In genomic region chr14:55824481-55825215, GRCm38 (mm10) we compare ENCODE assay signal across 7 mouse cellular contexts. TPM values are rescaled to one million over a fixed set of nuclear protein-coding genes. Genes with fewer than 3 reads are reported as not detected.
DNase-seq lines count a peak whose midpoint lies in the region; ATAC-seq and TF ChIP-seq lines count a peak whose summit lies in the region.

No protein-coding gene starts in this region.

- peak; percentile 65 for DNase-seq in adrenal gland, postnatal 10 days
- peak; percentile 75 for DNase-seq in forelimb bud, embryonic 11.5 days (ENCODE audit: low read depth, low spot score)
- DNase-seq in retina, embryonic 14.5 days (ENCODE audit: low spot score) = peak; percentile 69
- no peak for DNase-seq in layer of hippocampus, postnatal 36 days

- peaks cover 6% of the 10 kb centered on the region for H3K4me1 ChIP-seq in ES-Bruce4 (ENCODE audit: control insufficient read depth, insufficient read depth, low read length)
- peaks cover 41% of the 10 kb centered on the region for H3K4me1 ChIP-seq in hindbrain, embryonic 15.5 days (replicated peaks)
- H3K4me1 ChIP-seq in liver, embryonic 16.5 days (ENCODE audit: control insufficient read depth, low read depth, low read length) = peaks cover 12% of the 10 kb centered on the region

- TF ChIP-seq EP300 in ES-Bruce4 (IDR thresholded peaks at IDR 0.05; ENCODE audit: insufficient read depth, low read depth, low read length) = no peak

- peaks cover 2% of the 10 kb centered on the region; the same call in 1 of the 2 replicates for H3K36me3 ChIP-seq in ES-Bruce4 (ENCODE audit: control insufficient read depth, insufficient read depth, low read length, poor library complexity, severe bottlenecking)
- H3K36me3 ChIP-seq in hindbrain, embryonic 15.5 days = no peaks in the 10 kb centered on the region
- H3K36me3 ChIP-seq in liver, embryonic 16.5 days (ENCODE audit: control insufficient read depth, insufficient read depth) = no peaks in the 10 kb centered on the region

- H3K27ac ChIP-seq in ES-Bruce4 (ENCODE audit: insufficient read depth, low read length) = peak overlapping the region; percentile 64
- H3K27ac ChIP-seq in hindbrain, embryonic 15.5 days (replicated peaks) = peak overlapping the region; percentile 81
- H3K27ac ChIP-seq in liver, embryonic 16.5 days (ENCODE audit: low read length) = no peak overlapping the region

- H3K4me3 ChIP-seq in ES-Bruce4 (ENCODE audit: low read depth, low read length) = peak overlapping the region; percentile 87
- peak overlapping the region; percentile 57 for H3K4me3 ChIP-seq in hindbrain, embryonic 15.5 days
- peak overlapping the region; percentile 36 for H3K4me3 ChIP-seq in liver, embryonic 16.5 days (ENCODE audit: low read depth, low read length)

- peak overlapping the region; percentile 91 for H3K4me2 ChIP-seq in hindbrain, embryonic 15.5 days
- H3K4me2 ChIP-seq in liver, embryonic 16.5 days (ENCODE audit: low read depth, low read length) = peak overlapping the region; percentile 30; the same call in 1 of the 2 replicates

- WGBS in hindbrain, embryonic 15.5 days = under 1% methylated on average over 30 of the region's 32 CpGs
- WGBS in liver, embryonic 16.5 days (ENCODE audit: insufficient replicate concordance) = 6% methylated on average over 32 of the region's 32 CpGs

- H3K9ac ChIP-seq in ES-Bruce4 (ENCODE audit: low read depth, poor library complexity, severe bottlenecking) = peak overlapping the region; percentile 97
- H3K9ac ChIP-seq in hindbrain, embryonic 15.5 days = peak overlapping the region; percentile 46
- no peak overlapping the region for H3K9ac ChIP-seq in liver, embryonic 16.5 days (ENCODE audit: low read depth, low read length)

- TF ChIP-seq CTCF in ES-Bruce4 (IDR thresholded peaks at IDR 0.05; ENCODE audit: low read depth, low read length) = no peak

- H3K27me3 ChIP-seq in ES-Bruce4 (ENCODE audit: control insufficient read depth, insufficient read depth, low read length, poor library complexity, severe bottlenecking) = no peaks in the 10 kb centered on the region
- H3K27me3 ChIP-seq in hindbrain, embryonic 15.5 days = peaks cover 21% of the 10 kb centered on the region
- peaks cover 56% of the 10 kb centered on the region for H3K27me3 ChIP-seq in liver, embryonic 16.5 days (ENCODE audit: control insufficient read depth, insufficient read depth, low read depth, low read length)

- no peak for ATAC-seq in hindbrain, embryonic 15.5 days (ENCODE audit: low FRiP score, low read depth)
- no peak for ATAC-seq in liver, embryonic 16.5 days (ENCODE audit: low read depth)

- H3K9me3 ChIP-seq in ES-Bruce4 (replicated peaks; ENCODE audit: control insufficient read depth, insufficient read depth, low read length, poor library complexity, severe bottlenecking) = no peaks in the 10 kb centered on the region
- H3K9me3 ChIP-seq in hindbrain, embryonic 15.5 days = no peaks in the 10 kb centered on the region
- no peaks in the 10 kb centered on the region for H3K9me3 ChIP-seq in liver, embryonic 16.5 days (replicated peaks; ENCODE audit: control insufficient read depth, low read length)

- no peak for TF ChIP-seq POLR2A in ES-Bruce4 (IDR thresholded peaks at IDR 0.05; ENCODE audit: insufficient read depth, low read length)

RNA-seq across cellular contexts. Expression of gene Nfatc4, which starts 1.7 kb away (rescaled TPM):
- polyA plus RNA-seq in ES-Bruce4 (2011; ENCODE audit: insufficient read depth, insufficient read length, low read depth, missing spikeins) = 57.0 and 57.7 TPM in 2 replicates
- total RNA-seq in adrenal gland, postnatal 10 days (2021) = 10 to 100 TPM; 23.5 to 28.2 TPM
- polyA plus RNA-seq in hindbrain, embryonic 15.5 days (2015; fragmentation: Nextera tagmentation; extraction: Ambion mirVana) = 10.3 and 10.9 TPM in 2 replicates
- 0.71 TPM in 2 replicates for polyA plus RNA-seq in liver, embryonic 16.5 days (2015; fragmentation: Nextera tagmentation; extraction: Ambion mirVana)
- total RNA-seq in layer of hippocampus, postnatal 36 days (2021) = 1 to 10 TPM; 1.2 to 1.9 TPM

RNA-seq across cellular contexts. Expression of gene Nynrin, which starts 29.2 kb away (rescaled TPM):
- 21.5 and 24.6 TPM in 2 replicates for polyA plus RNA-seq in ES-Bruce4 (2011; ENCODE audit: insufficient read depth, insufficient read length, low read depth, missing spikeins)
- 10 to 100 TPM; 20.7 to 24.4 TPM for total RNA-seq in adrenal gland, postnatal 10 days (2021)
- 11.2 and 11.8 TPM in 2 replicates for polyA plus RNA-seq in hindbrain, embryonic 15.5 days (2015; fragmentation: Nextera tagmentation; extraction: Ambion mirVana)
- 2.7 and 2.9 TPM in 2 replicates for polyA plus RNA-seq in liver, embryonic 16.5 days (2015; fragmentation: Nextera tagmentation; extraction: Ambion mirVana)
- total RNA-seq in layer of hippocampus, postnatal 36 days (2021) = 1 to 10 TPM; 6.7 to 7.3 TPM

RNA-seq across cellular contexts. Expression of gene Ripk3, which starts 36.0 kb away (rescaled TPM):
- polyA plus RNA-seq in ES-Bruce4 (2011; ENCODE audit: insufficient read depth, insufficient read length, low read depth, missing spikeins) = 11.0 and 16.4 TPM in 2 replicates
- 1 to 10 TPM; 8.3 to 9.1 TPM for total RNA-seq in adrenal gland, postnatal 10 days (2021)
- polyA plus RNA-seq in hindbrain, embryonic 15.5 days (2015; fragmentation: Nextera tagmentation; extraction: Ambion mirVana) = 1.6 and 2.0 TPM in 2 replicates
- 15.4 and 16.4 TPM in 2 replicates for polyA plus RNA-seq in liver, embryonic 16.5 days (2015; fragmentation: Nextera tagmentation; extraction: Ambion mirVana)
- total RNA-seq in layer of hippocampus, postnatal 36 days (2021) = 1 to 10 TPM; 1.1 to 1.9 TPM

RNA-seq across cellular contexts. Expression of gene Adcy4, which starts 40.8 kb away (rescaled TPM):
- 0.30 and 1.2 TPM in 2 replicates for polyA plus RNA-seq in ES-Bruce4 (2011; ENCODE audit: insufficient read depth, insufficient read length, low read depth, missing spikeins)
- 10 to 100 TPM; 10.3 to 12.6 TPM for total RNA-seq in adrenal gland, postnatal 10 days (2021)
- polyA plus RNA-seq in hindbrain, embryonic 15.5 days (2015; fragmentation: Nextera tagmentation; extraction: Ambion mirVana) = 4.0 and 5.0 TPM in 2 replicates
- polyA plus RNA-seq in liver, embryonic 16.5 days (2015; fragmentation: Nextera tagmentation; extraction: Ambion mirVana) = 1.9 and 2.4 TPM in 2 replicates
- total RNA-seq in layer of hippocampus, postnatal 36 days (2021) = 1 to 10 TPM; 2.5 to 3.2 TPM

RNA-seq across cellular contexts. Expression of gene Ltb4r1, which starts 58.9 kb away (rescaled TPM):
- 2.6 and 3.0 TPM in 2 replicates for polyA plus RNA-seq in ES-Bruce4 (2011; ENCODE audit: insufficient read depth, insufficient read length, low read depth, missing spikeins)
- 1 to 10 TPM; 1.4 to 1.6 TPM for total RNA-seq in adrenal gland, postnatal 10 days (2021)
- polyA plus RNA-seq in hindbrain, embryonic 15.5 days (2015; fragmentation: Nextera tagmentation; extraction: Ambion mirVana) = 0.91 and 0.93 TPM in 2 replicates
- 14.2 and 16.4 TPM in 2 replicates for polyA plus RNA-seq in liver, embryonic 16.5 days (2015; fragmentation: Nextera tagmentation; extraction: Ambion mirVana)
- total RNA-seq in layer of hippocampus, postnatal 36 days (2021) = not detected

Comparison
In these comparisons a context has a peak if more than half of its experiments do, and no peak if none do; other contexts are left out.
1. H3K4me3 ChIP-seq: peak in every context shown above with its lines; median percentile 87 in ES-Bruce4; 57 in hindbrain, embryonic 15.5 days; 36 in liver, embryonic 16.5 days.
2. DNase-seq: peak in adrenal gland, postnatal 10 days (single experiment), forelimb bud, embryonic 11.5 days (single experiment) and retina, embryonic 14.5 days (single experiment); none in layer of hippocampus, postnatal 36 days (0 of 2).